Mouse (Mus musculus) lung, embryonic 15.5 days (tissue): ENCODE results near the gene B4galnt3. TPM values are rescaled to one million over a fixed set of nuclear protein-coding genes. Genes with fewer than 3 reads are reported as not detected.

ENCODE experiments used
- ATAC-seq: fragments of 200-750 bp; cut with Nextera tagmentation; 2 replicates; pipeline ENCODE4 v1.8.0; 2017; ENCODE audit warnings: moderate number of reproducible peaks, borderline replicate concordance; ENCODE audit not compliant: low FRiP score, low TSS enrichment; ENCODE audit errors: extremely low read depth
- H3K27ac ChIP-seq: fragments of 300-500 bp; sonication (generic); 2 replicates; pipeline ENCODE4 v1.5.1; 2015; ENCODE audit warnings: moderate library complexity, mild to moderate bottlenecking, inconsistent platforms
- H3K27me3 ChIP-seq: fragments of 300-500 bp; sonication (generic); 2 replicates; pipeline ENCODE4 v1.6.1; 2015; ENCODE audit warnings: inconsistent platforms
- H3K36me3 ChIP-seq: fragments of 300-500 bp; sonication (generic); 2 replicates; pipeline ENCODE4 v1.6.1; 2015; ENCODE audit warnings: inconsistent platforms
- H3K4me1 ChIP-seq: fragments of 300-500 bp; sonication (generic); 2 replicates; pipeline ENCODE4 v1.6.1; 2015; ENCODE audit warnings: inconsistent platforms
- H3K4me2 ChIP-seq: fragments of 300-500 bp; sonication (generic); 2 replicates; pipeline ENCODE4 v1.6.1; 2015; ENCODE audit warnings: inconsistent platforms, mild to moderate bottlenecking, moderate library complexity
- H3K4me3 ChIP-seq: fragments of 300-500 bp; sonication (generic); 2 replicates; pipeline ENCODE4 v1.5.1; 2015; ENCODE audit warnings: mild to moderate bottlenecking, inconsistent platforms
- H3K9ac ChIP-seq: fragments of 300-500 bp; sonication (generic); 2 replicates; pipeline ENCODE4 v1.6.1; 2015; ENCODE audit warnings: inconsistent platforms
- H3K9me3 ChIP-seq: fragments of 300-500 bp; sonication (generic); 2 replicates; pipeline ENCODE4 v1.6.1; 2016; ENCODE audit warnings: inconsistent platforms
- WGBS: fragments of 180-500 bp; shearing (Covaris S2); methylation state at CpG from one replicate; pipeline ENCODE4 v1.1.7; 2015; 5-methylcytosine and 5-hydroxymethylcytosine counted together
- polyA plus RNA-seq: library from polyadenylated mRNA; unstranded; fragments of >200 nt; fragmentation: Nextera tagmentation; extraction: Ambion mirVana; gene quantifications from 2 replicates; pipeline ENCODE4 v1.2.1, GENCODE M21; 2015

B4galnt3 gene
- polyA plus RNA-seq, 1 experiment from 2014 or later = 0.32 TPM

DNA sequence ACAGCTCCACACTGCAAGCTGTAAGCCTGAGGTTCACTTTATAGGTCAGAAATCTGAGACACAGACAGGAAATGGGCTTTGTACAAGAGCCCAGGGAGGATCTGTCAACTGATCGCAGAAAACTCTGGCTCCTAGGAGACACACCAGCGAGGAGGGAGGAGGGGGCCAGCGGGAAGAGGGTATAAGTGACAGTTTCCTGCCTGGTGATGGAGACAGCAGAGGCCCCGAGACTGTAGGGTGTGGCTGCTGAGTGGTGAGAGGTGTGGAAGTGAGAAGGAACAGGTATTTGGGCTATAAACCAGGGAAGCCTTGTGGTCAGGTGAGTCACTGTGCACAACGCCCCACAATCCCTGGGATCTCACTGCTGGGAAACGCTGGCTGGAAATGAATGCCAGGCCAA lies 30.2 kb downstream of the B4galnt3 start:
- no peak for ATAC-seq

DNA sequence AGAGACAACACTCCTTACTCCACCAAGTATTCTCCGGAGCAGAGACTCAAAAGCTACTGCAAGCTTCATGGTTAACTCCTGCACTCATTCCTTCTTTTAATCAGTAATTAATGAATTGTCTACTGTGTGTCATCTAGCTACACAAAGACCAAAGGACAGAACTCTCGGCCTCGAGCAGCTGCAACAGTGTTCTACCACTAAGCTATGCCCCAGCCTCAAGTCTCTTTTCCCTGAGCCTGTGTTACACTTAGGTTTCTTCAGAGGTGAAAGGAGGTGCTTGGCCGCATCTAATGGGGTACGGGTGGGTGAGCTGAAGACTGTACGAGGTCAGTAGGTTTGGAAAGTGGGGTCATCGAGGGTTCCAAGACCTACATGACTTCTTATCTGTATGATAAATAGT lies 30.8 kb downstream of the B4galnt3 start:
- no peak for ATAC-seq
- H3K4me3 ChIP-seq = no peak overlapping the region
- H3K9me3 ChIP-seq = no peaks in the 10 kb centered on the region
- H3K36me3 ChIP-seq = no peaks in the 10 kb centered on the region
- no peak overlapping the region for H3K4me2 ChIP-seq
- no peak overlapping the region for H3K9ac ChIP-seq
- no peak overlapping the region for H3K27ac ChIP-seq
- H3K27me3 ChIP-seq = no peaks in the 10 kb centered on the region
- WGBS = 51% methylated on average over 7 of the region's 7 CpGs
- H3K4me1 ChIP-seq = no peaks in the 10 kb centered on the region

More for the DNA sequence above, 30.2 kb downstream of the B4galnt3 start:
- Histone ChIP-seq H3K4me1 (no peaks in the 10 kb centered on the region), H3K4me3 (no peak overlapping the region), H3K36me3 (no peaks in the 10 kb centered on the region), H3K4me2 (no peak overlapping the region), H3K27me3 (no peaks in the 10 kb centered on the region), H3K27ac (no peak overlapping the region), H3K9ac (no peak overlapping the region), H3K9me3 (no peaks in the 10 kb centered on the region)
- 20% methylated on average over 6 of the region's 6 CpGs for WGBS

DNA sequence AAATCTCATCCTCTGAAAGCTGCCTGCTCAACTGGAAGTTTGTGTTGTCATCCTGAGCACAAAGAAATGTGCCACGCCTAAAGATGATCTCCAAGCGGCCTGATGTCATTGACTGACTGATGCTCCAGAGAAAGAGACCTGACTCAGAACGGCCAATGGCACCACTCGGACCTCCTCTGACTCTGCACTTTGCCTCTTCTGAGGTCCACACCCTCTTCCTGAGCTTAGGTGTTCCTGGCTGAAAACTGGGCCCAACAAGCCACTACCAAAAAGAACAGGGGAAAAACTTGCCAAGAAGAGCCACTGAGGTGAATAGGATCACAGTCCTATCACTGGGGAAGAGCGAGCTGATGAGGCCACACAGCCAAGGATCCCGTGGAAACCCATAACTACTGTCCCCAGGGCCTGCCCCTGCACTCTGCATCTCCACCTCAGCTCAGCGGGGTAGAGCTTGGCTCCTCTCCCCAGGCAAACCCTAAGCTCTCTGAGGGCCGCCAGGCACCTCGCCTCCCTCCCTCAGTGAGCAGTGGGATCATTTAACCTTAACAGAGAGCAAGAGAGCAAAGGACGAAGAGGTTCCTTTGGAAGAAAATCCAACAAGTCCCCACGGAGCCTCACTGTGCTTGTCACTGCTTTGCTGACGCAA lies 31.4 kb downstream of the B4galnt3 start:
- Histone ChIP-seq H3K4me1 (no peaks in the 10 kb centered on the region), H3K4me3 (no peak overlapping the region), H3K27me3 (no peaks in the 10 kb centered on the region), H3K4me2 (no peak overlapping the region), H3K9me3 (no peaks in the 10 kb centered on the region), H3K36me3 (no peaks in the 10 kb centered on the region), H3K9ac (no peak overlapping the region), H3K27ac (no peak overlapping the region)
- ATAC-seq = no peak
- WGBS = 64% methylated on average over 12 of the region's 12 CpGs

- H3K9ac ChIP-seq = no peak overlapping the region
- H3K9me3 ChIP-seq = no peaks in the 10 kb centered on the region
- ATAC-seq = no peak
- no peak overlapping the region for H3K27ac ChIP-seq
- no peaks in the 10 kb centered on the region for H3K27me3 ChIP-seq
- H3K36me3 ChIP-seq = no peaks in the 10 kb centered on the region
- H3K4me2 ChIP-seq = no peak overlapping the region
- WGBS = 38% methylated on average over 9 of the region's 9 CpGs
- no peak overlapping the region for H3K4me3 ChIP-seq
- H3K4me1 ChIP-seq = no peaks in the 10 kb centered on the region
Observed at GRCm38 (mm10) chr6:120259481-120259880, 34.9 kb downstream of the B4galnt3 start.

- Histone ChIP-seq H3K4me3 (no peak overlapping the region), H3K4me2 (no peak overlapping the region), H3K27me3 (no peaks in the 10 kb centered on the region), H3K9ac (no peak overlapping the region), H3K27ac (no peak overlapping the region), H3K4me1 (no peaks in the 10 kb centered on the region), H3K36me3 (no peaks in the 10 kb centered on the region), H3K9me3 (no peaks in the 10 kb centered on the region)
- 64% methylated on average over 5 of the region's 5 CpGs for WGBS
- ATAC-seq = no peak
Observed at GRCm38 (mm10) chr6:120256431-120256935, 37.9 kb downstream of the B4galnt3 start.

GRCm38 (mm10) chr6:120255701-120256100 lies 38.7 kb downstream of the B4galnt3 start:
- WGBS = 68% methylated on average over 12 of the region's 12 CpGs
- no peaks in the 10 kb centered on the region for H3K4me1 ChIP-seq
- H3K9ac ChIP-seq = no peak overlapping the region
- ATAC-seq = no peak
- no peaks in the 10 kb centered on the region for H3K27me3 ChIP-seq
- no peak overlapping the region for H3K4me2 ChIP-seq
- no peaks in the 10 kb centered on the region for H3K36me3 ChIP-seq
- no peak overlapping the region for H3K4me3 ChIP-seq
- no peaks in the 10 kb centered on the region for H3K9me3 ChIP-seq
- H3K27ac ChIP-seq = no peak overlapping the region

GRCm38 (mm10) chr6:120255144-120255543 lies 39.2 kb downstream of the B4galnt3 start:
- H3K27me3 ChIP-seq = no peaks in the 10 kb centered on the region
- H3K4me2 ChIP-seq = no peak overlapping the region
- H3K4me3 ChIP-seq = no peak overlapping the region
- WGBS = 42% methylated on average over 4 of the region's 4 CpGs
- H3K36me3 ChIP-seq = no peaks in the 10 kb centered on the region
- no peak overlapping the region for H3K27ac ChIP-seq
- no peaks in the 10 kb centered on the region for H3K9me3 ChIP-seq
- H3K9ac ChIP-seq = no peak overlapping the region
- ATAC-seq = no peak
- no peaks in the 10 kb centered on the region for H3K4me1 ChIP-seq

GRCm38 (mm10) chr6:120254640-120255039 lies 39.7 kb downstream of the B4galnt3 start:
- Histone ChIP-seq H3K9ac (no peak overlapping the region), H3K9me3 (no peaks in the 10 kb centered on the region), H3K27ac (no peak overlapping the region), H3K4me3 (no peak overlapping the region), H3K36me3 (no peaks in the 10 kb centered on the region), H3K4me2 (no peak overlapping the region), H3K4me1 (no peaks in the 10 kb centered on the region), H3K27me3 (no peaks in the 10 kb centered on the region)
- no peak for ATAC-seq
- 58% methylated on average over 4 of the region's 4 CpGs for WGBS

DNA sequence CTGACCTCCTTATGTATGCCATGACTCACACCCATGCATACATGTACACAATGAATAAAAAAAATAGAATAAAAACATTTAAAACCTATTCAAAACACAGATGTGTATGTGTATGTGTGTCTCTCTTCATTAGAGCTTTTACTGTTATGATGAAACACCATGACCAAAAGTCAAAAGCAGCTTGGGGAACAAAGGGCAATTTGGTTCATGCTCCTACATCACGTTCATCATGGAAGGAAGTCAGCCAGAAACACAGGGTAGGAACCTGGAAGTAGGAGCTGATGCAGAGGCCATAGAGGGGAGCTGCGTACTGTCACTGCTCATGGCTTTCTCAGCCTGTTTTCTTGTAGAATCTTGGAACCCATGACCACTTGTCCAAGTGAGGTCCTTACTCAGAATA lies 41.6 kb downstream of the B4galnt3 start:
- Histone ChIP-seq H3K4me2 (no peak overlapping the region), H3K9ac (no peak overlapping the region), H3K4me1 (no peaks in the 10 kb centered on the region), H3K27ac (no peak overlapping the region), H3K4me3 (no peak overlapping the region), H3K27me3 (no peaks in the 10 kb centered on the region), H3K9me3 (no peaks in the 10 kb centered on the region), H3K36me3 (no peaks in the 10 kb centered on the region)
- 88% methylated on average over 2 of the region's 2 CpGs for WGBS
- ATAC-seq = no peak

- 82% methylated on average over 7 of the region's 7 CpGs for WGBS
- no peaks in the 10 kb centered on the region for H3K9me3 ChIP-seq
- H3K4me3 ChIP-seq = no peak overlapping the region
- ATAC-seq = no peak
- no peaks in the 10 kb centered on the region for H3K4me1 ChIP-seq
- H3K36me3 ChIP-seq = no peaks in the 10 kb centered on the region
- H3K4me2 ChIP-seq = no peak overlapping the region
- H3K27ac ChIP-seq = no peak overlapping the region
- H3K27me3 ChIP-seq = no peaks in the 10 kb centered on the region
- no peak overlapping the region for H3K9ac ChIP-seq
Observed at GRCm38 (mm10) chr6:120251010-120251409, 43.3 kb downstream of the B4galnt3 start.

- Histone ChIP-seq H3K9me3 (no peaks in the 10 kb centered on the region), H3K36me3 (no peaks in the 10 kb centered on the region), H3K27ac (no peak overlapping the region), H3K4me3 (no peak overlapping the region), H3K4me2 (no peak overlapping the region), H3K9ac (no peak overlapping the region), H3K27me3 (no peaks in the 10 kb centered on the region), H3K4me1 (no peaks in the 10 kb centered on the region)
- no peak for ATAC-seq
- WGBS = 73% methylated on average over 5 of the region's 5 CpGs
Observed at GRCm38 (mm10) chr6:120249831-120250230, 44.5 kb downstream of the B4galnt3 start.

- Histone ChIP-seq H3K4me2 (no peak overlapping the region), H3K9ac (no peak overlapping the region), H3K4me3 (no peak overlapping the region), H3K27me3 (no peaks in the 10 kb centered on the region), H3K9me3 (no peaks in the 10 kb centered on the region), H3K4me1 (no peaks in the 10 kb centered on the region), H3K36me3 (no peaks in the 10 kb centered on the region), H3K27ac (no peak overlapping the region)
- WGBS = 69% methylated on average over 5 of the region's 5 CpGs
- ATAC-seq = no peak
Observed at GRCm38 (mm10) chr6:120246676-120247075, 47.7 kb downstream of the B4galnt3 start.

GRCm38 (mm10) chr6:120243250-120243649 lies 51.1 kb downstream of the B4galnt3 start:
- H3K27ac ChIP-seq = no peak overlapping the region
- H3K4me2 ChIP-seq = no peak overlapping the region
- H3K4me1 ChIP-seq = no peaks in the 10 kb centered on the region
- no peak overlapping the region for H3K4me3 ChIP-seq
- ATAC-seq = no peak
- 71% methylated on average over 8 of the region's 8 CpGs for WGBS
- H3K9ac ChIP-seq = no peak overlapping the region
- no peaks in the 10 kb centered on the region for H3K36me3 ChIP-seq
- no peaks in the 10 kb centered on the region for H3K27me3 ChIP-seq
- H3K9me3 ChIP-seq = no peaks in the 10 kb centered on the region
